Mouse (Mus musculus): ENCODE results near the gene Abca1.

The Abca1 gene

DNA sequence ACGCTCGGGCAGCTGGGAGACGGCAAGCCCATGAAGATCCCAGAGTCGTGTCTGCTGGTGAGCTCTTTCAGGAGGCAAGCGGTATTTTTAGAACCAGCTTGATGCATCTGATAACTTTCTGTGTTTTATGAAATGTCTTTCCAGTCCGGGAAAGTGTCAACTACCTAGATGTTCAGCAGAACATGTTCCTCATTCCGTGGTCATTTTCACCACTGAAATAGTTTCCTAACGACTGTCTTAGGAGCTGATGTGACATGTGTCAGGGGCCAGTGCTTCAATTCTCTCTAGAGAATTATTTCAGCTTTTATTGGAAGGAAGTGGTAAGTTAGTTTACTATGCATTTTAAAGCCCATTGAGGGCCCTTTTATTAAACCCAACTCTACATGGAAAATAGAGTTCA lies 159.5 kb downstream of the Abca1 start:
- WGBS, result 72% methylated on average over 8 of the region's 8 CpGs

DNA sequence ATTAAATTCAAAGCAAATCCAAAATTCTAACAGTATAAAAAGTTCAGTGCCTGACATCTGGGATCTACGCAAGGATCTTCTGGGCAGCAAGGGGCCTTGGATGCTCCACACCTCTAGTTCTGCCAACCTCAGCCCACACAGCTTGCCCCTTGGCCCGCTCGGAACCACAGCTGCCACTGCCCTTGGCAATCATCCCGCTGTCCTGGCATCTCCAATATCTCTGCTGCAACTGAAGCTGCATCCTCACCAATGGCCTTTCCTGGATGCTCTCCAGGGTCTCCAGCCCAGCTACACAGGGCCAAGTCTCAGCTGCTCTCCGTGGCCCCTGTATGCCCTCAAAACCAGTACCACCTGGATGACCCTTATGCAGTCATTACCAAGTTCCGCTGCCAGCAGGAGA lies 160.2 kb downstream of the Abca1 start:
- 78% methylated on average over 6 of the region's 6 CpGs for WGBS

DNA sequence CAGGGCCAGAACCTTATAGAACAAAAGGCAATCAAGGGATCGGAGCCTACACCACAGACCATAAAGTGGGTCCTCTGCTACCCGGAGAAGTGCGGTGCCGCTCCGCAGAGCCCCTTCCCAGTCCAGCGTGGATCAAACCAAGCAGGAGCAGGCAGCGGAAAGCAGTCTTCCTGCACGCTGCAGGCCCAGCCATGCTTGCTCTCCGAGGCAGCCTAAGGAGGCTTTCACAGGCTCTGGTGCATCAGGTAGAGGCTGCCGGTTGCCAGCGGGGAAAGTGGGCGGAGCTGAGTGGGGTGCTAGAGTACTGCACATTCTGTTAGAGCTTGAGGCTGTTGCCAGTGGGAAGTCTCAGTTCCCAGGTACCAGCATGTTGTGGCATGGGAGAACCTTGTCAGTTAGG lies 170.4 kb downstream of the Abca1 start, which contains the start of gene Nipsnap3a:
TSS of gene Nipsnap3a (plus strand) at position 25 of the 400 bp plus-strand sequence.
- 38% methylated on average over 12 of the region's 12 CpGs for WGBS

DNA sequence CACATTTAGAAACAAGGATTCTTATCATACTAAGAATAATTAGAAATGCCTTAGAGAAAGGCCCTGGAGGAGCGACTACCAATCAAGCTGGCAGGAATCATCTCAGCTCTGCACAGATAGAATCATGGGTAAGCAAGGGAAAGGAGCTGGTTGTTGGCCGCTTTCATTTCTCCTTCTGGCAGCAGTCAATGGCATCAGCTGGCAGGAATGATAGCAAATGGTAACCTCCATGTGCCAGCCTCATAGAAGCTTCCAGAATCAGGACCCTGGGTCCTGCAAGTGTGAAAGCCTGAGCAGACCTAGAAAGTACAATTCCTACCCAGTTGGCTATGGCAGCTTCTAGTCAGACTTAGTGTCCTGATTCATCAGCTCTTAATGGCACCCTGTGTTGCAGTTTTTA lies 173.4 kb downstream of the Abca1 start:
- whole genome bisulfite sequencing, result 72% methylated on average over 2 of the region's 2 CpGs

DNA sequence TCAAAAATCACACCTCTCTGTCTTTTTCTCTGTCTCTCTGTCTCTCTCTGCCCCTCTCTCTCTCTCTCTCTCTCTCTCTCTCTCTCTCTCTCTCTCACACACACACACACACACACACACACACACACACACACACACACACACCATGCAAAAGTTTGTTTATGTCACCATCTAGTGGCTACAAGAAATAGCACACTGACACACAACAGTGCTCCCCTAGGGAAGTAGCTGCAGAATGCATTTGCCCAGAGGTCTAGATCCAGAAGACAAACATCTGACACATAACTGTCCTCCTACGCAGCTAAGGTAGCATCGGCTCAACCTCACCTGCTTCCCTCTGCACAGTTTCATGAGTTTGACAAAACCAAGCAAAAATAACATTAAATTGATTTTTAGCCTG lies 174.5 kb downstream of the Abca1 start:
- WGBS, result 68% methylated on average over 2 of the region's 2 CpGs

Data from cerebral cortex, adult 2 months (tissue).